Mouse (Mus musculus): Measurements from ENCODE around the gene Eapp.

Eapp gene

GRCm38 (mm10) chr12:54643320-54643892 lies 52.3 kb downstream of the Eapp start:
- peak in 1 of 2 experiments; percentile 23 for DNase-seq (ENCODE audit: inconsistent age in 2 of 2, low spot score in 1 of 2)

GRCm38 (mm10) chr12:54641374-54641773 lies 54.3 kb downstream of the Eapp start:
- no peak for DNase-seq (ENCODE audit: inconsistent age in 2 of 2, low spot score in 1 of 2)

GRCm38 (mm10) chr12:54640259-54640658 lies 55.4 kb downstream of the Eapp start:
- no peak for DNase-seq (ENCODE audit: inconsistent age in 2 of 2, low spot score in 1 of 2)

- DNase-seq (ENCODE audit: inconsistent age in 2 of 2, low spot score in 1 of 2): no peak
Measured at GRCm38 (mm10) chr12:54637033-54637432, 58.7 kb downstream of the Eapp start.

- DNase-seq (ENCODE audit: inconsistent age in 2 of 2, low spot score in 1 of 2): no peak
Measured at GRCm38 (mm10) chr12:54632141-54632540, 63.6 kb downstream of the Eapp start.

- peak in 1 of 2 experiments; percentile 29 for DNase-seq (ENCODE audit: inconsistent age in 2 of 2, low spot score in 1 of 2)
Measured at GRCm38 (mm10) chr12:54621942-54622341, 73.8 kb downstream of the Eapp start.

Measured in adrenal gland, adult (tissue).